Mouse (Mus musculus): ENCODE measurements around the gene Icosl. TPM values are rescaled to one million over a fixed set of nuclear protein-coding genes. Genes with fewer than 3 reads are reported as not detected.

Gene Icosl
- polyA plus RNA-seq, 2 experiments = 2.2 to 2.4 TPM

DNA sequence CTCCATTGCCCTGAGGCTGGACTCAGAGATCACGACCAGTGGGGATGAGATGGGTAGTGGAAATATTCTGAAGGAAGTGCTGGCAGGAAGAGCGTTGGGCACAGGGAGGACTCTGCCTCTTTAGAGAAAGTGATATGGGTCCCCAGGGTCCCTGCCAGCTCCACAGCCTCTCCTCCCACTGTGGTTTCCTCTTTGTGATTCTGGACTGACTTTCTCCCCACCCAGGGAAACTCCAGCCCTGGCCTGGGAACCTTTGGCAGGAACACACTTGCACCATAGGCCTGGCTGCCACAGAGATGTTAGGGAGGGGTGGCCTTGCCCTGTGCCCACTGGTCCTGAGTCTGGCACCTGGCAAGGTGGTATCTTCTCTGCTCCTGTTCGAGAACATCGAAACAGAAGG is 60.9 kb downstream of the Icosl start:
- no peaks in the 10 kb centered on the region for H3K27me3 ChIP-seq (ENCODE audit: control insufficient read depth, insufficient read depth, low read length)
- no peak overlapping the region for H3K27ac ChIP-seq
- H3K4me2 ChIP-seq (ENCODE audit: low read depth) = no peak overlapping the region
- H3K4me3 ChIP-seq (ENCODE audit: insufficient read depth in 1 of 2, low read depth in 2 of 2, low read length in 2 of 2) = no peak overlapping the region
- peaks cover 2 to 8% of the 10 kb centered on the region in 2 experiments; a peak in 3 of 4 replicates for H3K4me1 ChIP-seq (replicated peaks; ENCODE audit: control insufficient read depth in 2 of 2, insufficient read depth in 2 of 2, low read length in 1 of 2)
- TF ChIP-seq EP300 (IDR thresholded peaks at IDR 0.05; ENCODE audit: low read depth) (no peak), CTCF (IDR thresholded peaks at IDR 0.05; ENCODE audit: low read depth) (no peak)
- ATAC-seq (ENCODE audit: insufficient read depth) (no peak), DNase-seq (ENCODE audit: low read depth in 3 of 3, low spot score in 3 of 3) (no peak)
- H3K9ac ChIP-seq (replicated peaks) = no peak overlapping the region
- no peaks in the 10 kb centered on the region for H3K9me3 ChIP-seq (ENCODE audit: control insufficient read depth, low read length)
- 48% methylated on average over 4 of the region's 4 CpGs for WGBS (ENCODE audit: insufficient replicate concordance)
- H3K36me3 ChIP-seq (replicated peaks; ENCODE audit: control insufficient read depth, insufficient read depth, low read depth) = no peaks in the 10 kb centered on the region

Other genes starting within 250 kb of the Icosl start
- not detected in 2 replicates for gene Krtap10-4, start 242.2 kb upstream of the Icosl start, polyA plus RNA-seq (2012; rRNA removed)
- not detected in 2 replicates for gene Krtap10-4, start 242.2 kb upstream of the Icosl start, polyA plus RNA-seq (2014; fragmentation: Nextera tagmentation; extraction: Ambion mirVana)
- not detected in 2 replicates for gene Krtap10-10, start 233.4 kb upstream of the Icosl start, polyA plus RNA-seq (2012; rRNA removed)
- gene Krtap10-10, start 233.4 kb upstream of the Icosl start, polyA plus RNA-seq (2014; fragmentation: Nextera tagmentation; extraction: Ambion mirVana) = not detected in 2 replicates
- not detected in 2 replicates for gene Gm36176, start 222.5 kb upstream of the Icosl start, polyA plus RNA-seq (2012; rRNA removed)
- not detected in 2 replicates for gene Gm36176, start 222.5 kb upstream of the Icosl start, polyA plus RNA-seq (2014; fragmentation: Nextera tagmentation; extraction: Ambion mirVana)
- gene Gm10318, start 216.4 kb upstream of the Icosl start, polyA plus RNA-seq (2012; rRNA removed) = not detected in 2 replicates
- gene Gm10318, start 216.4 kb upstream of the Icosl start, polyA plus RNA-seq (2014; fragmentation: Nextera tagmentation; extraction: Ambion mirVana) = not detected in 2 replicates
- gene Gm3285, start 207.3 kb upstream of the Icosl start, polyA plus RNA-seq (2012; rRNA removed) = not detected in 2 replicates
- gene Gm3285, start 207.3 kb upstream of the Icosl start, polyA plus RNA-seq (2014; fragmentation: Nextera tagmentation; extraction: Ambion mirVana) = not detected in 2 replicates
- 6.7 and 8.4 TPM in 2 replicates for gene Lrrc3, start 166.8 kb upstream of the Icosl start, polyA plus RNA-seq (2012; rRNA removed)
- gene Lrrc3, start 166.8 kb upstream of the Icosl start, polyA plus RNA-seq (2014; fragmentation: Nextera tagmentation; extraction: Ambion mirVana) = 8.0 and 8.9 TPM in 2 replicates
- gene Trpm2, start 98.7 kb upstream of the Icosl start, polyA plus RNA-seq (2012; rRNA removed) = 1.1 TPM in 2 replicates
- gene Trpm2, start 98.7 kb upstream of the Icosl start, polyA plus RNA-seq (2014; fragmentation: Nextera tagmentation; extraction: Ambion mirVana) = 1.4 and 1.5 TPM in 2 replicates
- gene 1810043G02Rik, start 90.8 kb upstream of the Icosl start, polyA plus RNA-seq (2012; rRNA removed) = 4.5 and 4.7 TPM in 2 replicates
- 4.2 and 4.5 TPM in 2 replicates for gene 1810043G02Rik, start 90.8 kb upstream of the Icosl start, polyA plus RNA-seq (2014; fragmentation: Nextera tagmentation; extraction: Ambion mirVana)
- gene Pfkl, start 59.2 kb upstream of the Icosl start, polyA plus RNA-seq (2012; rRNA removed) = 41.7 and 46.7 TPM in 2 replicates
- 63.1 and 66.8 TPM in 2 replicates for gene Pfkl, start 59.2 kb upstream of the Icosl start, polyA plus RNA-seq (2014; fragmentation: Nextera tagmentation; extraction: Ambion mirVana)
- gene Dnmt3l, start 27.4 kb upstream of the Icosl start, polyA plus RNA-seq (2012; rRNA removed) = 0.08 TPM in 1 of 2 replicates, not detected in the other
- not detected in 2 replicates for gene Dnmt3l, start 27.4 kb upstream of the Icosl start, polyA plus RNA-seq (2014; fragmentation: Nextera tagmentation; extraction: Ambion mirVana)
- not detected in 2 replicates for gene Aire, start 25.7 kb upstream of the Icosl start, polyA plus RNA-seq (2012; rRNA removed)
- gene Aire, start 25.7 kb upstream of the Icosl start, polyA plus RNA-seq (2014; fragmentation: Nextera tagmentation; extraction: Ambion mirVana) = not detected in 2 replicates
- gene D10Jhu81e, start 100.5 kb downstream of the Icosl start, polyA plus RNA-seq (2012; rRNA removed) = 34.1 and 39.1 TPM in 2 replicates
- gene D10Jhu81e, start 100.5 kb downstream of the Icosl start, polyA plus RNA-seq (2014; fragmentation: Nextera tagmentation; extraction: Ambion mirVana) = 11.7 and 15.6 TPM in 2 replicates
- gene Pwp2, start 115.8 kb downstream of the Icosl start, polyA plus RNA-seq (2012; rRNA removed) = 6.1 and 7.5 TPM in 2 replicates
- gene Pwp2, start 115.8 kb downstream of the Icosl start, polyA plus RNA-seq (2014; fragmentation: Nextera tagmentation; extraction: Ambion mirVana) = 7.2 and 9.6 TPM in 2 replicates
- gene Trappc10, start 175.3 kb downstream of the Icosl start, polyA plus RNA-seq (2012; rRNA removed) = 19.8 and 20.1 TPM in 2 replicates
- gene Trappc10, start 175.3 kb downstream of the Icosl start, polyA plus RNA-seq (2014; fragmentation: Nextera tagmentation; extraction: Ambion mirVana) = 15.8 and 20.5 TPM in 2 replicates

Measured in liver, embryonic 14.5 days (tissue).